Mouse (Mus musculus) forebrain, embryonic 16.5 days (tissue): ENCODE data around the gene Rpl9-ps6. TPM values are rescaled to one million over a fixed set of nuclear protein-coding genes. Genes with fewer than 3 reads are reported as not detected.
"Not testable (repeated sequence)": the region's sequence is repeated elsewhere in the genome, so short reads cannot be mapped to it uniquely, and the experiment has no call there.

ENCODE experiments used
- ATAC-seq: fragments of 200-750 bp; cut with Nextera tagmentation; 2 replicates; pipeline ENCODE4 v1.8.0; 2017; ENCODE audit warnings: mild to moderate bottlenecking, moderate library complexity
- H3K27ac ChIP-seq: fragments of 300-500 bp; sonication (generic); 2 replicates; pipeline ENCODE4 v1.5.1; 2014; ENCODE audit warnings: low read length, control low read depth
- H3K27me3 ChIP-seq: fragments of 300-500 bp; sonication (generic); replicated peaks from 2 replicates; pipeline ENCODE4 v1.6.1; 2014; ENCODE audit warnings: low read length; ENCODE audit not compliant: control insufficient read depth, insufficient read depth
- H3K36me3 ChIP-seq: fragments of 300-500 bp; sonication (generic); 2 replicates; pipeline ENCODE4 v1.6.1; 2014; ENCODE audit not compliant: control insufficient read depth, insufficient read depth
- H3K4me1 ChIP-seq: fragments of 300-500 bp; sonication (generic); replicated peaks from 2 replicates; pipeline ENCODE4 v1.6.1; 2014; ENCODE audit warnings: low read length; ENCODE audit not compliant: control insufficient read depth, insufficient read depth
- H3K4me2 ChIP-seq: fragments of 300-500 bp; sonication (generic); 2 replicates; pipeline ENCODE4 v1.6.1; 2014; ENCODE audit warnings: mild to moderate bottlenecking, low read length, control low read depth
- H3K4me3 ChIP-seq: fragments of 300-500 bp; sonication (generic); replicated peaks from 2 replicates; pipeline ENCODE4 v1.5.1; 2014; ENCODE audit warnings: mild to moderate bottlenecking, low read length, control low read depth
- H3K9ac ChIP-seq: fragments of 300-500 bp; sonication (generic); replicated peaks from 2 replicates; pipeline ENCODE4 v1.6.1; 2014; ENCODE audit warnings: low read depth, low read length, control low read depth
- H3K9me3 ChIP-seq: fragments of 300-500 bp; sonication (generic); 2 replicates; pipeline ENCODE4 v1.6.1; 2016; ENCODE audit warnings: low read length; ENCODE audit not compliant: control insufficient read depth
- whole genome bisulfite sequencing: fragments of 180-500 bp; shearing (Covaris S2); extraction: QIAGEN DNeasy Blood & Tissue Kit; methylation state at CpG from one replicate; pipeline ENCODE4 v1.1.7; 2014; 5-methylcytosine and 5-hydroxymethylcytosine counted together
- polyA plus RNA-seq: library from polyadenylated mRNA; unstranded; fragments of >200 nt; fragmentation: Nextera tagmentation; extraction: Ambion mirVana; gene quantifications from 2 replicates; pipeline ENCODE4 v1.2.1, GENCODE M21; 2015

Rpl9-ps6 gene
- polyA plus RNA-seq, 1 experiment from 2014 or later = 54.2 TPM

DNA sequence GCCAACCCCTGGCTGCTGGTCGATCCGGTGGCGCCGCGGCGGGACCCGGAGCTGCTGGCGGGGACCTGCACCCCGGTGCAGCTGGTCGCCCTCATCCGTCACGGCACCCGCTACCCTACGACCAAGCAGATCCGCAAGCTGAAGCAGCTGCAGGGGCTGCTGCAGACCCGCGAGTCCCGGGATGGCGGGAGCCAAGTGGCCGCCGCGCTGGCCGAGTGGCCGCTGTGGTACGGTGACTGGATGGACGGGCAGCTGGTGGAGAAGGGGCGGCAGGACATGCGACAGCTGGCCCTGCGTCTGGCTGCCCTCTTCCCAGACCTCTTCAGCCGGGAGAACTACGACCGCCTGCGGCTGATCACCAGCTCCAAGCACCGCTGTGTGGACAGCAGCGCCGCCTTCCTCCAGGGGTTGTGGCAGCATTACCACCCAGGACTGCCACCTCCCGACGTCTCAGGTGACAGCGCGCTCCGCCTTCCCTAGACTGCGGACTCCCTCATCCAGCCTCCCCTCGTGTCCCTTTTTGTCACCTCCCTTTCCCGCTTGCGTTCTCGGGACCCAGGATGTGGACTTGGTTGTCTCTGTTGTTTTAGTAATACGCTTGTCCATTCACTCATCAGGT lies 19.8 kb upstream of the Rpl9-ps6 start:
- peak overlapping the region; percentile 91 for H3K4me3 ChIP-seq
- not testable (repeated sequence) for H3K36me3 ChIP-seq, H3K27me3 ChIP-seq, H3K9me3 ChIP-seq
- ATAC-seq = peak; percentile 75
- under 1% methylated on average over 47 of the region's 47 CpGs for WGBS
- H3K4me2 ChIP-seq = peak overlapping the region; percentile 93
- H3K4me1 ChIP-seq = peaks cover 27% of the 10 kb centered on the region
- H3K9ac ChIP-seq = peak overlapping the region; percentile 86
- peak overlapping the region; percentile 81 for H3K27ac ChIP-seq

DNA sequence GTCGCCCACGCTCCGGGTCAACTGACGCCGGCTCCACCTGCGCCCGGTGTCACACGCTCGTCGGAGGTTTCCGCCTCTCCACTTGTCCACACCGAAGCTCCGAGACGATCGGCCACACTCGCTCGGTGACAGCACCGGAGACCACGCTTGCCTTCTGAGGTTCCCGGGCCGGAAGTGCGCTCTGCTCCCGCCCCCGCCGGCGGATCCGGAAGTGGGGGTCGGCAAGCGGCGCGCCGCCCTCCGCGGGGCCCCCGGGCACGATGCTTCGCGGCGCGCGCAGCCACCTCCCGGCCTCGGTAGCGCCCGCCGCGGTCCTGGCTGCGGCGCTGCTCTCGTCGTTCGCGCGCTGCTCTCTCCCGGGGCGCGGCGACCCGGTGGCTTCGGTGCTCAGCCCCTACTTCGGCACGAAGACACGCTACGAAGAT lies 19.3 kb upstream of the Rpl9-ps6 start, which contains the start of gene Minpp1:
Minpp1 (plus strand) TSS at position 89 of the 425 bp plus-strand sequence.
- peak within 1 kb of the TSS; percentile 91 for H3K4me3 ChIP-seq
- H3K4me2 ChIP-seq = peak within 1 kb of the TSS; percentile 93
- WGBS = under 1% methylated on average over 63 of the region's 64 CpGs
- peak; percentile 96 for ATAC-seq
- peaks cover 27% of the 10 kb centered on the region for H3K4me1 ChIP-seq
- H3K27ac ChIP-seq = peak within 1 kb of the TSS; percentile 81
- no peaks in the 10 kb centered on the region for H3K36me3 ChIP-seq
- peak within 1 kb of the TSS; percentile 86 for H3K9ac ChIP-seq
- H3K9me3 ChIP-seq = no peaks in the 10 kb centered on the region
- H3K27me3 ChIP-seq = no peaks in the 10 kb centered on the region

DNA sequence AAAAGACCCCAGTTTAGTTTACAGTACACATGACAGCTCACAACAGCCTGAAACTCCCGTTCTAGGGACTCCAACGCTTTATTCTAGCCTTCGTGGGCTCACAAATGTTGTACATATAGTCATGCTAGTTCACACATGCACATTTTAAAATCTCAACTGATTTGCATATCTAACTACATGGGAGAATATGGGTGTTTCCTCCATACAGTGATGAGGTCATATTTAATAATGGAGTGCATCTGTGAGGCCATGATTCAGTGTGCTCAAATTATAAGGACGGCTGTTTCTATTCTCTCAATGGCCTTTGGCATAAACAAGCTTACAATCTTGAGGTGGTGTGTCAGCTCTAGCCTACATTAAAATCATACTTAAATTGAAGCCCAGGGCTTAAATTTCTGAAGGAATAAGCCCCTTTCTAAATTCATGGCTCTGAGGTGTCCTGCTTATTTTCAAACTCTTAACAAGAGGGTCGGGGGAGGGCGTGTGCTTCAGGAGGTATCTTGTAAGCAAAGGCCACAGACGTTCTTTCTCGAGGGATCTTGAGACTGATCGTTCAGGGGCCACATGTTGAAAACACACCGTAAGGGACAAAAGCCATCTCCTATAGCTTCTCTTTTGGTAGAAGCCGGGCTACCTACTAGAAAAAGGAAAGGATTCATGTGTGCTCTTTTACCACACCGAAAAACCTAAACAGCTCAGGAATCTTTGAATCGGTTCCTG lies 18.7 kb upstream of the Rpl9-ps6 start:
- H3K4me3 ChIP-seq = peak overlapping the region; percentile 91
- peak overlapping the region; percentile 93 for H3K4me2 ChIP-seq
- ATAC-seq = peak; percentile 14
- H3K36me3 ChIP-seq = no peaks in the 10 kb centered on the region
- H3K9ac ChIP-seq = peak overlapping the region; percentile 86
- no peaks in the 10 kb centered on the region for H3K27me3 ChIP-seq
- WGBS = 14% methylated on average over 13 of the region's 13 CpGs
- peaks cover 27% of the 10 kb centered on the region for H3K4me1 ChIP-seq
- H3K27ac ChIP-seq = peak overlapping the region; percentile 81
- no peaks in the 10 kb centered on the region for H3K9me3 ChIP-seq

DNA sequence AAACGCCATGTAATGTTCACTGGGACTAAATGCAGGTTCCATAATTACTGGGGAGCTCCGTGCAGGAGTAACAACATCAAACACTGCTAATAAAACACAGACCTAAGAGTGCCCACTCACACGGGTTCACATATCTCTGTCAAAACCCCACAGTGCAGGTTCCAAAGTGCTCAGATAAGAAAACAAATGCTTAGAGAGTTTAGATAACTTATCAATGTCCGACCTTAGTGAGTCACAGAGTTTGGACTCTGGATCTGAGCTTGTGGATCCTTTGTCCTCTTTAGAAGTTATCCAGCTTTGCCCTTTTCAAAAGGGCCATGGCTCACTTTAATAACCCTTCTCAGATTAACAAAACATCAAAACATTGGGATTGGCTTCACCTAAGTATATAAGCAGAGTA lies 15.1 kb upstream of the Rpl9-ps6 start:
- WGBS = 74% methylated on average over 4 of the region's 4 CpGs

DNA sequence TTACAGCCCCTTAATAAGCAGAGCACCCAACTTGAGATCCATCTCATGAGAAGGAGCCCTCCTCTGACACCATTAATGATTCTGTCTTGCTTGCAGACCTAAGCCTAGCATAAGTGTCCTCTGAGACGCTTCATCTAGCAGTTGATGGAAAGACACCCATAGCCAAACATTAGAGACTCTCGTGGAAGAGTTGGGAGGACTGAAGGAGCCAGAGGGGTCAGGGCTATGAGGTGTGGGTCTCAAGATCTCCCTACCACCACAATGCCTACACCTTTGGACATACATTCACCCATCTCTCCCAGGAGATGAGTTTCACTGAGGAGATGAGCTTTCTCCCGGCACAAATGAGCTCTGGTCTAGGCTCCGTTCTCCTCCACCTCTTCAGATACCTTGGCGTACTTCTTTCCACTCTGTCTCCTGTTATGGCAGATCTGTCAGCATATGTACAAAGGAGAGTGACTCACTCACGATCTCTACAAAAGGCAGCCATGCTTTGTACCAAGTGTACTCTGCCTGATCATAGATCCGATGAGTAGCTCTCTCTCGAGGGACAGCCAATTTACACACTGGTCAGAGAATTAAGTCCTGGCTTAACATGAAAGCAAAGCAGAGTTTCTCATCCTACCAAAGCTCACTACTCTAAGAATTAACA lies 14.5 kb upstream of the Rpl9-ps6 start:
- Histone ChIP-seq H3K36me3 (no peaks in the 10 kb centered on the region), H3K4me2 (no peak overlapping the region), H3K27ac (no peak overlapping the region), H3K4me1 (peaks cover 7% of the 10 kb centered on the region), H3K9ac (no peak overlapping the region), H3K27me3 (no peaks in the 10 kb centered on the region), H3K4me3 (no peak overlapping the region), H3K9me3 (no peaks in the 10 kb centered on the region)
- ATAC-seq = no peak
- 88% methylated on average over 8 of the region's 8 CpGs for WGBS

More for the DNA sequence above, 15.1 kb upstream of the Rpl9-ps6 start:
- no peak overlapping the region for H3K4me3 ChIP-seq
- no peaks in the 10 kb centered on the region for H3K27me3 ChIP-seq
- H3K27ac ChIP-seq = no peak overlapping the region
- no peaks in the 10 kb centered on the region for H3K36me3 ChIP-seq
- H3K4me2 ChIP-seq = no peak overlapping the region
- ATAC-seq = no peak
- H3K4me1 ChIP-seq = peaks cover 8% of the 10 kb centered on the region
- H3K9me3 ChIP-seq = no peaks in the 10 kb centered on the region
- H3K9ac ChIP-seq = no peak overlapping the region

DNA sequence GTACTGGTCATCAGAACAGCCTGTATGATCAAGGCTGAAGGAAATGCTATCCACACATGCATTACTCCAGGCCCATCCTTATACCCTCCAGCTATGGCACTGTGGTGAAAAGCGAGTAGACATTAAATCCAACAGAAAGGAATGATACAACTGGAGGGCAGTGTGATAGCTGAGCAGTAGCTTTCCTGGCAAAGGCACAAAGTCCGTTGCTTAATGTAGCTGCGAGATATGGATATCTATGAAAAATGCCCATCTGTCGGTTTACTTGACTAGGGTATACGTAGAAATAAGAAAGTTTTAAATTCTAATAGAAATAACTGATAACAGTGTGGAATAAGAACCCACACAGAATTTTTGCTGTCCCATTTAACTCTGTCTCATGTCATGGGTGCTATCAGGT lies 13.9 kb upstream of the Rpl9-ps6 start:
- Histone ChIP-seq H3K27ac (no peak overlapping the region), H3K36me3 (no peaks in the 10 kb centered on the region), H3K27me3 (no peaks in the 10 kb centered on the region), H3K4me2 (no peak overlapping the region), H3K9ac (no peak overlapping the region), H3K9me3 (no peaks in the 10 kb centered on the region), H3K4me1 (peaks cover 6% of the 10 kb centered on the region), H3K4me3 (no peak overlapping the region)
- WGBS = 91% methylated on average over 5 of the region's 5 CpGs
- no peak for ATAC-seq

DNA sequence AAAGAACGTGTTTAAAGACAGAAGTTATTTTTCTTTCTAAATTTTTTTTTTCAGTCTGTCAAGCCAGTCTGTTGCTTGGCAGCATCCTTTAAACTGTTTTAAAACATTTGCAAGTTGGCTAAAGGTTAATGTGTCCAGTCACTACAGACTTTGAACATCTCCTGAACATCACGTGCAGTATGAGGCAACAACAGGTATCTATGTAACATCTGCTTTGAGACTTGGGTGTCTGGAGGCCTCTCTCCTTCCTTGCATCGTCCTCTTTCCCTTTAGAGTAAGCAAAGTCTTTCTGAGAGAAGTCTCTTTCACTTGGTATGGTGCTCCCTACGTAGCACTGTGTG lies 10.3 kb upstream of the Rpl9-ps6 start:
- Histone ChIP-seq H3K36me3 (no peaks in the 10 kb centered on the region), H3K27me3 (no peaks in the 10 kb centered on the region), H3K4me1 (no peaks in the 10 kb centered on the region), H3K27ac (no peak overlapping the region), H3K4me3 (no peak overlapping the region), H3K9me3 (0 out of 2 replicates have a peak, but pooled peaks cover 2% of the 10 kb centered on the region), H3K9ac (no peak overlapping the region), H3K4me2 (no peak overlapping the region)
- WGBS = 83% methylated on average over 4 of the region's 4 CpGs
- ATAC-seq = no peak

DNA sequence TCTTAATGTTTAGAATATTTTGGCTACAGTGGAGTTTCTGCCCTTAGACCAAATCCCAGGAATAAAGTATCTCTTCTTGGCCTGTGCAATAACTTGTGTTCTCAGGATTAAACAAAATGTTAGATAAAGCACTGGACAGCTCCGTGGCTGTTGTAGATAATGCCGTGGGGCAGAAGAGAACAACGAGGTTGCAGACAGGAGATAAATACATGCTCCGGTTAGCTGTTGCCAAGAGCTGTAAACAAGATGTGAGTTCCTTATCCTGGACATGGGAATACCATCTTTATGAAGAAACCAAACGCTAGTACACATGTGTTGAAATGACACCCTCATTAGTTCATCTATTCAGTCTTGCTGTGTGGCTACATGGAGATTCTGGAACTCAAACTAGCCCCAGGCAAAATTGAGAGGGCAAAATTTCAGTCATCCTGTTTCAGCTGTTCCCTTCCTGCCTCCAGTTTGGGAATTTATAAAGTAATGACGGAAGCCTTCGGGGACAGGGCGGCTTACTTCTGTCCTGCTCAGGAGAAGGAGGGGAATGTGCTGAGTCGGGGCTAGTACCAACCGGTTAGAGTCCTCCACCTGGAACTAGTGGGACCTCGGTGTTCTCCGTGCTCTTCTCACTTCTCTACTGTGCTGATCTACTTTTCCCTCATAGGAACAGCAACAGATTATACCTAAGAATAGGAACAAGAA lies 9.8 kb upstream of the Rpl9-ps6 start:
- no peak overlapping the region for H3K27ac ChIP-seq
- H3K36me3 ChIP-seq = no peaks in the 10 kb centered on the region
- H3K9me3 ChIP-seq = 0 out of 2 replicates have a peak, but pooled peaks cover 2% of the 10 kb centered on the region
- no peak for ATAC-seq
- WGBS = 91% methylated on average over 12 of the region's 12 CpGs
- H3K27me3 ChIP-seq = no peaks in the 10 kb centered on the region
- H3K4me3 ChIP-seq = no peak overlapping the region
- H3K4me2 ChIP-seq = no peak overlapping the region
- no peak overlapping the region for H3K9ac ChIP-seq
- no peaks in the 10 kb centered on the region for H3K4me1 ChIP-seq
